Mouse (Mus musculus) C2C12 (cell line): Measurements from ENCODE around the gene Clec1b. TPM values are rescaled to one million over a fixed set of nuclear protein-coding genes. Genes with fewer than 3 reads are reported as not detected.

Source experiments
- H3K27me3 ChIP-seq: one replicate; pipeline ENCODE4 v1.6.1; 2011; ENCODE audit not compliant: control insufficient read depth, insufficient read depth, insufficient read length
- H3K36me3 ChIP-seq: one replicate; pipeline ENCODE4 v1.6.1; 2011; ENCODE audit not compliant: control insufficient read depth, insufficient read depth
- H3K4me3 ChIP-seq: one replicate; pipeline ENCODE4 v1.5.1; 2011; ENCODE audit warnings: mild to moderate bottlenecking, control low read depth; ENCODE audit not compliant: poor library complexity, insufficient read depth, severe bottlenecking
- H3K79me2 ChIP-seq: one replicate; pipeline ENCODE4 v1.6.1; 2011; ENCODE audit not compliant: control insufficient read depth, insufficient read depth
- H3K79me3 ChIP-seq: one replicate; pipeline ENCODE4 v1.6.1; 2011; ENCODE audit warnings: low read depth, control low read depth
- H3ac ChIP-seq: one replicate; pipeline ENCODE3; 2011; ENCODE audit warnings: low read depth; ENCODE audit not compliant: control insufficient read depth, insufficient read length
- CEBPB ChIP-seq: IDR thresholded peaks from one replicate; pipeline ENCODE4 v1.6.1; 2011; ENCODE audit warnings: low read depth, mild to moderate bottlenecking, control low read depth, moderate library complexity
- CTCF ChIP-seq: IDR thresholded peaks from one replicate; pipeline ENCODE4 v1.5.1; 2011; ENCODE audit not compliant: control insufficient read depth, insufficient read depth, insufficient read length
- FOSL1 ChIP-seq: IDR thresholded peaks from one replicate; pipeline ENCODE4 v1.8.0; 2011; ENCODE audit warnings: mild to moderate bottlenecking, low read length; ENCODE audit not compliant: poor library complexity, insufficient read depth, severe bottlenecking
- MAX ChIP-seq: IDR thresholded peaks from one replicate; pipeline ENCODE4 v1.6.1; 2011; ENCODE audit warnings: mild to moderate bottlenecking, control low read depth
- MYOD1 ChIP-seq: IDR thresholded peaks from one replicate; pipeline ENCODE4 v1.6.1; 2011; ENCODE audit warnings: low read depth; ENCODE audit not compliant: control insufficient read depth, insufficient read length
- MYOG ChIP-seq: IDR thresholded peaks from one replicate; pipeline ENCODE4 v1.6.1; 2011; ENCODE audit not compliant: control insufficient read depth, insufficient read length; ENCODE audit errors: extremely low read depth
- USF1 ChIP-seq: IDR thresholded peaks from one replicate; pipeline ENCODE4 v1.6.1; 2011; ENCODE audit warnings: low read depth, mild to moderate bottlenecking, control low read depth, moderate library complexity
- polyA plus RNA-seq: library from polyadenylated mRNA; unstranded; fragments of >200 nt; fragmentation: generic; extraction: Trizol; gene quantifications from one replicate; pipeline ENCODE4 v1.2.1, GENCODE M21; 2012; ENCODE audit warnings: missing spikeins

Clec1b gene
- polyA plus RNA-seq, 1 experiment, result not detected

GRCm38 (mm10) chr6:129434239-129434638, 37.1 kb downstream of the Clec1b start:
- H3K27me3 ChIP-seq, result no peaks in the 10 kb centered on the region
- no peak for TF ChIP-seq USF1
- TF ChIP-seq CEBPB, result no peak
- no peak for TF ChIP-seq MYOG
- no peak for TF ChIP-seq CTCF
- TF ChIP-seq FOSL1, result no peak
- TF ChIP-seq MAX, result no peak
- no peak for TF ChIP-seq MYOD1
- H3K4me3 ChIP-seq, result no peak overlapping the region
- H3ac ChIP-seq, result no peak overlapping the region
- no peaks in the 10 kb centered on the region for H3K79me2 ChIP-seq
- H3K36me3 ChIP-seq, result no peaks in the 10 kb centered on the region
- no peaks in the 10 kb centered on the region for H3K79me3 ChIP-seq

- no peaks in the 10 kb centered on the region for H3K79me3 ChIP-seq
- TF ChIP-seq CTCF, result no peak
- TF ChIP-seq CEBPB, result no peak
- no peak for TF ChIP-seq MYOD1
- no peak for TF ChIP-seq MAX
- TF ChIP-seq MYOG, result no peak
- no peak for TF ChIP-seq FOSL1
- TF ChIP-seq USF1, result no peak
- H3K4me3 ChIP-seq, result no peak overlapping the region
- H3ac ChIP-seq, result no peak overlapping the region
- H3K36me3 ChIP-seq, result no peaks in the 10 kb centered on the region
- no peaks in the 10 kb centered on the region for H3K27me3 ChIP-seq
- H3K79me2 ChIP-seq, result no peaks in the 10 kb centered on the region
These were observed 38.9 kb downstream of the Clec1b start for GRCm38 (mm10) chr6:129436025-129436424.

- Histone ChIP-seq H3K36me3 (no peaks in the 10 kb centered on the region), H3K4me3 (no peak overlapping the region)
- TF ChIP-seq MYOD1, result peak; percentile 12
- no peak for TF ChIP-seq MYOG
These were observed 40.9 kb downstream of the Clec1b start for GRCm38 (mm10) chr6:129438033-129438432.

DNA sequence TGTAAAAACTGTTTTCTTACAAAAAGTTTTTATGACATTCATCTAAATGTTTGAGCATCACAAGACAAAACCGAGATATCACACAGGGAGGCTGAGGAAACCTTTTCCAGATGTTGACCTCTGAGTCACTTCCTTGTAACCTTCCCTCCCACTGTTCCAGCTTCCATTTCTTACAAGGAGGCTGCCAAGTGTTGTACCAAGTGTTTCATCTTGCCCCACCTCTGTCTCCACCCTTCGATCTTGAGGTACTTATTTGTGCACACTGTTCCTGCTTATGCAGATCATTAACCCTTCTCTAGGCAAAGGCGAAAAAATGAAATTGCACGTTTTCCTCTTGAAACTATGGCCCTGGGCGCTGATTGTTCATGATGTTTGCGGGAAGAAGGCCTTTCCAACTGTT, 52.6 kb downstream of the Clec1b start:
- H3K79me3 ChIP-seq, result no peaks in the 10 kb centered on the region
- H3ac ChIP-seq, result no peak overlapping the region
- H3K4me3 ChIP-seq, result no peak overlapping the region
- H3K36me3 ChIP-seq, result no peaks in the 10 kb centered on the region
- H3K79me2 ChIP-seq, result no peaks in the 10 kb centered on the region
- H3K27me3 ChIP-seq, result no peaks in the 10 kb centered on the region
- TF ChIP-seq CTCF, result no peak
- TF ChIP-seq MYOG, result no peak
- no peak for TF ChIP-seq MYOD1
- no peak for TF ChIP-seq CEBPB
- TF ChIP-seq MAX, result no peak
- TF ChIP-seq USF1, result no peak
- TF ChIP-seq FOSL1, result no peak

More at GRCm38 (mm10) chr6:129438033-129438432, 40.9 kb downstream of the Clec1b start:
- H3K27me3 ChIP-seq, result no peaks in the 10 kb centered on the region
- no peaks in the 10 kb centered on the region for H3K79me2 ChIP-seq
- H3K79me3 ChIP-seq, result no peaks in the 10 kb centered on the region
- H3ac ChIP-seq, result no peak overlapping the region

DNA sequence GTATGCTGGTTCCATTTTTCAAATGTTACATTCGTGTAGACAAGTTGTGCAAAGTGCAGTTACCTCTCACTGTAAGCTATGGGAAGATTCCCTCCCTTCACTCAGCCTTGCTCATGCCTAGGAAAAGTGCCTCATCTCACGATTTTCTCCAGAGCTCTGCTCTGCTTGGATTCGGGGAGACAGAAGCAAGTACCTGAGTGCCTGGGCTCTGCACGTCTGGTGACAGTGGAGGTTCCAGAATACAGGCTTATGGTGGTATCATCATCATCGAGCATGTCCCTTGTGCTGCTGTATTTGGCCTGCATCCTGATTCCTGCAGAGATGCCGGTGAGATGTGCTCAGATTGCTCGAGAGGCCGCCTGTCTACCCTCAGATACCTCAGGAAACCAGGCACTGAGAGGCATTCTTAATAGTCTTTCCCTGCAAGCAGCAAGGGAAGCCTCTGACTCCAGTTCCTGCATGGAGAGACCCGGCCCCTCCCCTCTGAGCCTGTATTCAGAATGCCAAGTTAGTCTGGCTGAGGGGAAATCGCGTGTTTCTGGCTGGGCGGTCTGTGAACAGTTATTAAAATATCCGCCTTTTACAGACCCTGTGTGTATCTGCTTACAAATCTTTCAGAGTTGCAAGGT, 54.4 kb downstream of the Clec1b start, which contains the start of gene Clec1a:
Clec1a (minus strand) TSS at position 590 of the 629 bp plus-strand sequence.
- H3K36me3 ChIP-seq, result no peaks in the 10 kb centered on the region
- TF ChIP-seq MAX, result no peak
- no peak for TF ChIP-seq MYOG
- TF ChIP-seq CEBPB, result no peak
- TF ChIP-seq CTCF, result no peak
- no peak for TF ChIP-seq MYOD1
- no peak for TF ChIP-seq USF1
- no peak for TF ChIP-seq FOSL1
- no peak within 1 kb of the TSS for H3K4me3 ChIP-seq
- H3K79me3 ChIP-seq, result no peaks in the 10 kb centered on the region
- no peaks in the 10 kb centered on the region for H3K79me2 ChIP-seq
- H3ac ChIP-seq, result no peak within 1 kb of the TSS
- no peaks in the 10 kb centered on the region for H3K27me3 ChIP-seq

Other genes starting within 250 kb of the Clec1b start
- 8.0 TPM for gene Clec2d, start 216.7 kb upstream of the Clec1b start, polyA plus RNA-seq
- gene Cd69, start 121.9 kb upstream of the Clec1b start, polyA plus RNA-seq, result not detected
- not detected for gene 4922502D21Rik, start 65.5 kb upstream of the Clec1b start, polyA plus RNA-seq
- gene Clec12a, start 54.6 kb upstream of the Clec1b start, polyA plus RNA-seq, result not detected
- gene Clec12b, start 11.4 kb upstream of the Clec1b start, polyA plus RNA-seq, result not detected
- not detected for gene Clec9a, start 11.6 kb downstream of the Clec1b start, polyA plus RNA-seq
- 0.18 TPM for gene Clec1a, start 54.7 kb downstream of the Clec1b start, polyA plus RNA-seq
- gene Olr1, start 109.9 kb downstream of the Clec1b start, polyA plus RNA-seq, result 0.99 TPM
- gene Tmem52b, start 115.3 kb downstream of the Clec1b start, polyA plus RNA-seq, result 0.02 TPM
- 64.3 TPM for gene Gabarapl1, start 135.9 kb downstream of the Clec1b start, polyA plus RNA-seq
- gene Klre1, start 180.6 kb downstream of the Clec1b start, polyA plus RNA-seq, result not detected
- gene Klrd1, start 194.5 kb downstream of the Clec1b start, polyA plus RNA-seq, result not detected
- not detected for gene Klrk1, start 226.6 kb downstream of the Clec1b start, polyA plus RNA-seq
- not detected for gene Klrc3, start 246.0 kb downstream of the Clec1b start, polyA plus RNA-seq